Mouse (Mus musculus) stomach, embryonic 14.5 days (tissue): ENCODE data around the gene Itgad. TPM values are rescaled to one million over a fixed set of nuclear protein-coding genes. Genes with fewer than 3 reads are reported as not detected.

Source experiments
- ATAC-seq: fragments of 200-750 bp; cut with Nextera tagmentation; 2 replicates; pipeline ENCODE4 v1.8.0; 2017; ENCODE audit warnings: low read depth, moderate TSS enrichment; ENCODE audit not compliant: insufficient number of reproducible peaks, insufficient read depth, low FRiP score
- H3K27ac ChIP-seq: fragments of 300-500 bp; sonication (generic); 2 replicates; pipeline ENCODE4 v1.5.1; 2014; ENCODE audit warnings: mild to moderate bottlenecking, low read length, moderate library complexity, mixed read lengths
- H3K27me3 ChIP-seq: fragments of 300-500 bp; sonication (generic); 2 replicates; pipeline ENCODE4 v1.6.1; 2014; ENCODE audit warnings: low read length, control low read depth, mixed read lengths; ENCODE audit not compliant: control insufficient read depth, insufficient read depth
- H3K36me3 ChIP-seq: fragments of 300-500 bp; sonication (generic); 2 replicates; pipeline ENCODE4 v1.6.1; 2014; ENCODE audit warnings: mild to moderate bottlenecking, control low read depth, low read length, moderate library complexity, mixed read lengths; ENCODE audit not compliant: control insufficient read depth, insufficient read depth
- H3K4me1 ChIP-seq: fragments of 300-500 bp; sonication (generic); 2 replicates; pipeline ENCODE4 v1.6.1; 2014; ENCODE audit warnings: low read length, control low read depth, mixed read lengths; ENCODE audit not compliant: control insufficient read depth, insufficient read depth
- H3K4me2 ChIP-seq: fragments of 300-500 bp; sonication (generic); replicated peaks from 2 replicates; pipeline ENCODE4 v1.6.1; 2014; ENCODE audit warnings: low read depth, low read length, control low read depth
- H3K4me3 ChIP-seq: fragments of 300-500 bp; sonication (generic); 2 replicates; pipeline ENCODE4 v1.5.1; 2014; ENCODE audit warnings: low read depth, low read length, control low read depth
- H3K9ac ChIP-seq: fragments of 300-500 bp; sonication (generic); replicated peaks from 2 replicates; pipeline ENCODE4 v1.6.1; 2014; ENCODE audit warnings: low read depth, mild to moderate bottlenecking, control low read depth, low read length, moderate library complexity, mixed read lengths
- H3K9me3 ChIP-seq: fragments of 300-500 bp; sonication (generic); 2 replicates; pipeline ENCODE4 v1.6.1; 2016; ENCODE audit warnings: low read depth, low read length, control low read depth; ENCODE audit not compliant: control insufficient read depth
- WGBS: fragments of 180-500 bp; shearing (Covaris S2); extraction: QIAGEN DNeasy Blood & Tissue Kit; methylation state at CpG from one replicate; pipeline ENCODE4 v1.1.7; 2014; 5-methylcytosine and 5-hydroxymethylcytosine counted together
- polyA plus RNA-seq: library from polyadenylated mRNA; unstranded; fragments of >200 nt; fragmentation: Nextera tagmentation; extraction: Ambion mirVana; gene quantifications from 2 replicates; pipeline ENCODE4 v1.2.1, GENCODE M21; 2014

Gene Itgad
- polyA plus RNA-seq, 1 experiment from 2014 or later: not detected

GRCm38 (mm10) chr7:128119726-128120490 lies 34.3 kb upstream of the Itgad start:
- H3K27ac ChIP-seq: no peak overlapping the region
- H3K9ac ChIP-seq: no peak overlapping the region
- H3K4me1 ChIP-seq: no peaks in the 10 kb centered on the region
- H3K27me3 ChIP-seq: no peaks in the 10 kb centered on the region
- no peak overlapping the region for H3K4me2 ChIP-seq
- no peaks in the 10 kb centered on the region for H3K9me3 ChIP-seq
- WGBS: 88% methylated on average over 6 of the region's 6 CpGs
- no peaks in the 10 kb centered on the region for H3K36me3 ChIP-seq
- no peak overlapping the region for H3K4me3 ChIP-seq
- ATAC-seq: no peak

GRCm38 (mm10) chr7:128128741-128129720 lies 25.1 kb upstream of the Itgad start, which contains the start of gene Itgax:
Gene Itgax, plus strand, starts transcription at chr7:128129547.
- H3K4me2 ChIP-seq: no peak within 1 kb of the TSS
- no peak for ATAC-seq
- H3K4me1 ChIP-seq: no peaks in the 10 kb centered on the region
- H3K4me3 ChIP-seq: no peak within 1 kb of the TSS
- 68% methylated on average over 8 of the region's 8 CpGs for WGBS
- H3K9ac ChIP-seq: no peak within 1 kb of the TSS
- no peak within 1 kb of the TSS for H3K27ac ChIP-seq
- no peaks in the 10 kb centered on the region for H3K36me3 ChIP-seq
- no peaks in the 10 kb centered on the region for H3K9me3 ChIP-seq
- no peaks in the 10 kb centered on the region for H3K27me3 ChIP-seq

GRCm38 (mm10) chr7:128132148-128132547 lies 22.0 kb upstream of the Itgad start:
- WGBS: 80% methylated on average over 5 of the region's 5 CpGs
- no peak for ATAC-seq
- H3K4me2 ChIP-seq: no peak overlapping the region
- no peaks in the 10 kb centered on the region for H3K4me1 ChIP-seq
- no peaks in the 10 kb centered on the region for H3K36me3 ChIP-seq
- H3K9ac ChIP-seq: no peak overlapping the region
- no peaks in the 10 kb centered on the region for H3K9me3 ChIP-seq
- H3K4me3 ChIP-seq: no peak overlapping the region
- no peak overlapping the region for H3K27ac ChIP-seq
- H3K27me3 ChIP-seq: no peaks in the 10 kb centered on the region

GRCm38 (mm10) chr7:128133596-128133995 lies 20.6 kb upstream of the Itgad start:
- Histone ChIP-seq H3K9ac (no peak overlapping the region), H3K4me2 (no peak overlapping the region), H3K4me1 (no peaks in the 10 kb centered on the region), H3K4me3 (no peak overlapping the region), H3K27ac (no peak overlapping the region), H3K27me3 (no peaks in the 10 kb centered on the region), H3K36me3 (no peaks in the 10 kb centered on the region), H3K9me3 (no peaks in the 10 kb centered on the region)
- 87% methylated on average over 2 of the region's 2 CpGs for WGBS
- ATAC-seq: no peak

- H3K27me3 ChIP-seq: no peaks in the 10 kb centered on the region
- H3K4me3 ChIP-seq: no peak overlapping the region
- ATAC-seq: no peak
Measured at GRCm38 (mm10) chr7:128136927-128137326, 17.2 kb upstream of the Itgad start.

GRCm38 (mm10) chr7:128139611-128140010 lies 14.6 kb upstream of the Itgad start:
- no peaks in the 10 kb centered on the region for H3K36me3 ChIP-seq
- no peak overlapping the region for H3K4me3 ChIP-seq
- H3K9ac ChIP-seq: no peak overlapping the region
- no peak overlapping the region for H3K4me2 ChIP-seq
- H3K9me3 ChIP-seq: no peaks in the 10 kb centered on the region
- no peak overlapping the region for H3K27ac ChIP-seq
- H3K4me1 ChIP-seq: no peaks in the 10 kb centered on the region
- ATAC-seq: no peak
- WGBS: 90% methylated on average over 6 of the region's 6 CpGs
- no peaks in the 10 kb centered on the region for H3K27me3 ChIP-seq

More at GRCm38 (mm10) chr7:128136927-128137326, 17.2 kb upstream of the Itgad start:
- no peak overlapping the region for H3K27ac ChIP-seq
- no peaks in the 10 kb centered on the region for H3K36me3 ChIP-seq
- H3K9me3 ChIP-seq: no peaks in the 10 kb centered on the region
- 35% methylated on average over 4 of the region's 4 CpGs for WGBS
- H3K9ac ChIP-seq: no peak overlapping the region
- H3K4me1 ChIP-seq: no peaks in the 10 kb centered on the region
- no peak overlapping the region for H3K4me2 ChIP-seq

GRCm38 (mm10) chr7:128150970-128151369 lies 3.2 kb upstream of the Itgad start:
- 82% methylated on average over 8 of the region's 8 CpGs for WGBS
- no peaks in the 10 kb centered on the region for H3K4me1 ChIP-seq
- H3K9ac ChIP-seq: no peak overlapping the region
- H3K36me3 ChIP-seq: no peaks in the 10 kb centered on the region
- no peaks in the 10 kb centered on the region for H3K9me3 ChIP-seq
- H3K27ac ChIP-seq: no peak overlapping the region
- no peaks in the 10 kb centered on the region for H3K27me3 ChIP-seq
- no peak overlapping the region for H3K4me3 ChIP-seq
- ATAC-seq: no peak
- no peak overlapping the region for H3K4me2 ChIP-seq

- 55% methylated on average over 10 of the region's 10 CpGs for WGBS
Measured at GRCm38 (mm10) chr7:128154924-128155323, 748 bp downstream of the Itgad start.

More at GRCm38 (mm10) chr7:128154924-128155323, 748 bp downstream of the Itgad start:
- Histone ChIP-seq H3K9ac (no peak overlapping the region), H3K27ac (no peak overlapping the region), H3K4me1 (no peaks in the 10 kb centered on the region), H3K36me3 (no peaks in the 10 kb centered on the region), H3K4me3 (no peak overlapping the region), H3K4me2 (no peak overlapping the region), H3K27me3 (no peaks in the 10 kb centered on the region), H3K9me3 (no peaks in the 10 kb centered on the region)
- ATAC-seq: no peak
